Mouse (Mus musculus) myocyte (in vitro differentiated cells): ENCODE results near the gene Thada.

Experiments used
- MAX ChIP-seq: IDR thresholded peaks from one replicate; pipeline ENCODE4 v1.6.1; 2011; ENCODE audit warnings: low read depth, mild to moderate bottlenecking, control low read depth
- POLR2A ChIP-seq: IDR thresholded peaks from one replicate; pipeline ENCODE4 v1.6.1; 2011; ENCODE audit warnings: low read depth, mild to moderate bottlenecking, control low read depth, moderate library complexity; ENCODE audit not compliant: insufficient read length
- POLR2AphosphoS2 ChIP-seq: IDR thresholded peaks from one replicate; pipeline ENCODE4 v1.6.1; 2011; ENCODE audit warnings: low read depth, control low read depth; ENCODE audit not compliant: insufficient read length
- TCF12 ChIP-seq: IDR thresholded peaks from one replicate; pipeline ENCODE4 v1.6.1; 2011; ENCODE audit warnings: mild to moderate bottlenecking, control low read depth; ENCODE audit not compliant: poor library complexity, insufficient read depth, severe bottlenecking
- TCF3 ChIP-seq: IDR thresholded peaks from one replicate; pipeline ENCODE4 v1.6.1; 2011; ENCODE audit warnings: low read depth, control low read depth; ENCODE audit not compliant: insufficient read length
- USF1 ChIP-seq: IDR thresholded peaks from one replicate; pipeline ENCODE4 v1.6.1; 2011; ENCODE audit warnings: low read depth, mild to moderate bottlenecking, control low read depth, moderate library complexity

- TF ChIP-seq POLR2A (no peak), POLR2AphosphoS2 (no peak), TCF12 (no peak), USF1 (no peak), MAX (no peak), TCF3 (no peak)
Observed at GRCm38 (mm10) chr17:84226681-84227080, 239.3 kb downstream of the Thada start.
